Mouse (Mus musculus): ENCODE data around the gene Arg1. TPM values are rescaled to one million over a fixed set of nuclear protein-coding genes. Genes with fewer than 3 reads are reported as not detected.
A peak's percentile ranks its signal among the peaks of the same experiment; 100 is the strongest.

Gene Arg1
- total RNA-seq, 2 experiments from 2014 or later: not detected

- intact Hi-C loops (cut with DNase I): no loop called here
- no peak for DNase-seq
These were observed 11.8 kb downstream of the Arg1 start for GRCm38 (mm10) chr10:24915486-24915885.

- intact Hi-C loops (cut with DNase I): no loop called here
- DNase-seq: no peak
These were observed 14.7 kb downstream of the Arg1 start for GRCm38 (mm10) chr10:24912576-24912975.

DNA sequence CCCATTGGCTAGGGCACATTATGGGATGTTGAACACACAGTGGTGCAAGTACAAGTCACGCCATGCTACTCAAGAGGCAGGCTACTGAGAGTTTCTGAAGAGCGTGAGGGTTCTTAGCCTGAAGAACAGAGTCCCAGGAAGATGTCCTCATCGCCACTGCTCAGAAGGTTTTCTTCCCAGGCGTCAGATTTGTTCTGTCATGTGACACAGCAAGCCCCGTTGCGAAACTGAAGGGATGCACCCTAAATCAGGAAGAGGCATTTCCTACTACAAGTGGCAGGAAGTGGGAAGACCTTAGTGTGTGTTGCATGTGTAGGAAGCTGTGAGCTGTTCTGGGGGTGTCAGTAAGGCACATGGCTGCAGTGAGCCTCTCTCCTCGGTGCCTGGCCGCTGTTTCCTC, 16.1 kb downstream of the Arg1 start:
- intact Hi-C loops (cut with DNase I): no loop called here
- DNase-seq: no peak

DNA sequence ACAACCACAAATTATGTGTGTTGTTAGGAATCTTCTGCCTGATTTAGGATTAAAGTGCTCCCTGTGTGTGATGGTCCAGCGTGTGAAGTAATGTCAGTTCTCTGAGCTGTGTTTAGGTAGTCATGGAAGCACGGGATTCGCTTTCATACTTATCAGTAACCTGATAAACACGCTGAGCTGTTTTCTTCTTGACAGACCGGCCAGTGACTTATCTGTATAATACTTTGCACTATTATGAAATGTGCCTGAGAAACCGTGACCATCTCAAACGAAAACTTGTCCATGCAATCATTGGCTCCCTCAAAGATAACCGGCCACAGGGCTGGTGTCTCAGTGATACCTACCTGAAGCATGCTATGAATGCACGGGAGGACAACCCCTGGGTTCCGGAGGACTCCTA, 21.7 kb downstream of the Arg1 start:
- intact Hi-C loops (cut with DNase I): no loop called here
- no peak for DNase-seq

GRCm38 (mm10) chr10:24895927-24896326, 31.4 kb downstream of the Arg1 start:
- intact Hi-C loops (cut with DNase I): loop anchor here (5.0 kb wide), 1 partner anchor 104 kb away; no protein-coding TSS in a partner anchor
- DNase-seq: peak in 1 of 2 experiments; percentile 36

GRCm38 (mm10) chr10:24888343-24888742, 38.9 kb downstream of the Arg1 start:
- intact Hi-C loops (cut with DNase I): no loop called here
- DNase-seq: no peak

DNA sequence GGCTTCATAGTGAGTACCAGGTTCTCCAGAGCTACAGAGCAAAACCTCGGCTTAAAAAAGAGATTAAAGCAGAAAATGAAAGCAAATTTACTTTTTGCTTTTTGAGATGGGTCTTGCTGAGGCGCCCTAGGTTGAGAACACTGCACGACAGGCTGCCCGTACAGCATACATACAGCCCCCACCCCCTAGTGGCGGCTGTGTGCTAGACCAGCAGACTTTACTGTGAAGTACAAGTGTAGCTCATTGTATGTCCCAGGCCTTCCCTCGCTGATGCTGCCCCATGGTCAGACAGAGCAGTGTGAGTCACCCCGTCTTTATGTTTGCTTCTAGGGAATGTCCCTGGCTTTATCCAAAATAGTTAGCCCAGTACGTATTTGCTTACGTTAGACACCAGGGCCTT, 41.3 kb downstream of the Arg1 start:
- intact Hi-C loops (cut with DNase I): no loop called here
- no peak for DNase-seq

- no peak for DNase-seq
- intact Hi-C loops (cut with DNase I): no loop called here
These were observed 53.7 kb downstream of the Arg1 start for GRCm38 (mm10) chr10:24873624-24874023.

- DNase-seq: peak; percentile 97 to 99
- intact Hi-C loops (cut with DNase I): loop anchor here (1.0 to 5.0 kb wide), 2 partner anchors 73 to 349 kb away; no protein-coding TSS in a partner anchor
These were observed 57.5 kb downstream of the Arg1 start, which contains the start of gene Med23 for GRCm38 (mm10) chr10:24869760-24870290. Gene Med23, plus strand, starts transcription at chr10:24869986.

Small RNA genes within 50 kb of the gene (microRNA-seq; reads per million reads assigned to microRNA genes)
- gene Mir6905 (ENCODE audit: borderline number of aligned reads in 2 of 2): 0 reads per million in 2 experiments

Other genes with a start within 250 kb of the Arg1 start
- 1 to 10 TPM; 5.2 TPM for gene Enpp1, start 215.3 kb downstream of the Arg1 start, total RNA-seq (2021)
- 1 to 10 TPM; 3.3 to 4.4 TPM for gene Enpp3, start 84.7 kb downstream of the Arg1 start, total RNA-seq (2021)
- 10 to 100 TPM; 14.1 to 15.4 TPM for gene Med23, start 57.5 kb downstream of the Arg1 start, total RNA-seq (2021)

Data from heart, postnatal 36 days (tissue).